Mouse (Mus musculus) liver, embryonic 11.5 days (tissue): ENCODE measurements at regions not wholly inside any gene's neighbourhood (a gene's known extent, or its start where the extent isn't known, plus 50 kb on each side); places are given as distances from the start of the nearest gene placed in this dataset.
"Not testable (repeated sequence)": the region's sequence is repeated elsewhere in the genome, so short reads cannot be mapped to it uniquely, and the experiment has no call there.

Source experiments
- ATAC-seq: fragments of 200-750 bp; cut with Nextera tagmentation; replicated peaks from 2 replicates; pipeline ENCODE4 v1.8.0; 2017; ENCODE audit warnings: moderate number of reproducible peaks, mild to moderate bottlenecking, moderate TSS enrichment, moderate library complexity; ENCODE audit not compliant: low FRiP score
- DNase-seq: peaks from one replicate; pipeline ENCODE4 v3.0.0-alpha.2; 2017; ENCODE audit warnings: low spot score
- H3K27ac ChIP-seq: fragments of 300-500 bp; sonication (generic); 2 replicates; pipeline ENCODE4 v1.5.1; 2014; ENCODE audit warnings: mild to moderate bottlenecking, low read depth, low read length, control low read depth
- H3K27me3 ChIP-seq: fragments of 300-500 bp; sonication (generic); replicated peaks from 2 replicates; pipeline ENCODE4 v1.6.1; 2014; ENCODE audit warnings: low read length, mixed read lengths; ENCODE audit not compliant: control insufficient read depth, insufficient read depth
- H3K36me3 ChIP-seq: fragments of 300-500 bp; sonication (generic); 2 replicates; pipeline ENCODE4 v1.6.1; 2014; ENCODE audit warnings: mild to moderate bottlenecking, low read length, moderate library complexity, mixed read lengths; ENCODE audit not compliant: control insufficient read depth, insufficient read depth
- H3K4me1 ChIP-seq: fragments of 300-500 bp; sonication (generic); replicated peaks from 2 replicates; pipeline ENCODE4 v1.6.1; 2014; ENCODE audit warnings: low read length, mixed read lengths; ENCODE audit not compliant: control insufficient read depth, insufficient read depth
- H3K4me2 ChIP-seq: fragments of 300-500 bp; sonication (generic); 2 replicates; pipeline ENCODE4 v1.6.1; 2014; ENCODE audit warnings: mild to moderate bottlenecking, control low read depth, moderate library complexity
- H3K4me3 ChIP-seq: fragments of 300-500 bp; sonication (generic); 2 replicates; pipeline ENCODE4 v1.5.1; 2014; ENCODE audit warnings: low read depth, low read length, control low read depth
- H3K9ac ChIP-seq: fragments of 300-500 bp; sonication (generic); 2 replicates; pipeline ENCODE4 v1.6.1; 2014; ENCODE audit warnings: low read depth, low read length, control low read depth
- H3K9me3 ChIP-seq: fragments of 300-500 bp; sonication (generic); 2 replicates; pipeline ENCODE4 v1.6.1; 2016; ENCODE audit warnings: low read length, inconsistent platforms, mixed read lengths; ENCODE audit not compliant: control insufficient read depth
- WGBS: fragments of 180-500 bp; shearing (Covaris S2); extraction: QIAGEN DNeasy Blood & Tissue Kit; methylation state at CpG from one replicate; pipeline ENCODE4 v1.1.7; 2014; 5-methylcytosine and 5-hydroxymethylcytosine counted together

GRCm38 (mm10) chr6:37748296-37748980, 122.2 kb upstream of the Trim24 start:
- H3K4me3 ChIP-seq = no peak overlapping the region
- H3K4me2 ChIP-seq = no peak overlapping the region
- no peaks in the 10 kb centered on the region for H3K36me3 ChIP-seq
- WGBS = 77% methylated on average over 8 of the region's 8 CpGs
- H3K27ac ChIP-seq = no peak overlapping the region
- no peaks in the 10 kb centered on the region for H3K27me3 ChIP-seq
- no peak for DNase-seq
- no peak for ATAC-seq
- no peak overlapping the region for H3K9ac ChIP-seq
- 0 out of 2 replicates have a peak, but pooled peaks cover 2% of the 10 kb centered on the region for H3K9me3 ChIP-seq
- no peaks in the 10 kb centered on the region for H3K4me1 ChIP-seq

DNA sequence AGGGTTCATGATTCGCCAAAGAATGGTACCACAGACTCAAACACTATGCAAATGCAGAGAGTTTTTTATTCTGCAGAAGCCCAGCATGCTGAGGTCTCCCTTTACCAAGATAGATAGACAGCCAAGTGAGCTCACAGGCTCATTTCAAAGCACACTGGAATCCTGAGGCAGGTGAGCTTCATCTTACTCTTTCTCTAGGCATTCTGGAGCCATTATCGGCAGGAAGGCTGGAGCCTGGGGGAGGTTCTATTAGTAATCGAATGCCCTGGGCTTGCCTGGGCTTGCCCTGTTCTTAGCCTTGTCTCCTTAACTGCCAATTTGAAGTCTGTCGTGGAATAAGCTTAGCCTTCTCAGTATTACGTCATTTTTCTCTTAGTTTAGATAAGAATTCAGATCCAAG, 121.6 kb upstream of the Trim24 start:
- H3K27me3 ChIP-seq = no peaks in the 10 kb centered on the region
- WGBS = 78% methylated on average over 5 of the region's 5 CpGs
- H3K27ac ChIP-seq = no peak overlapping the region
- DNase-seq (no peak), ATAC-seq (no peak)
- H3K4me2 ChIP-seq = no peak overlapping the region
- H3K9ac ChIP-seq = no peak overlapping the region
- 0 out of 2 replicates have a peak, but pooled peaks cover 2% of the 10 kb centered on the region for H3K9me3 ChIP-seq
- no peak overlapping the region for H3K4me3 ChIP-seq
- no peaks in the 10 kb centered on the region for H3K4me1 ChIP-seq
- no peaks in the 10 kb centered on the region for H3K36me3 ChIP-seq

GRCm38 (mm10) chr6:37750271-37750670, 120.3 kb upstream of the Trim24 start:
- DNase-seq = no peak
- H3K36me3 ChIP-seq = no peaks in the 10 kb centered on the region
- no peak overlapping the region for H3K4me3 ChIP-seq
- no peaks in the 10 kb centered on the region for H3K4me1 ChIP-seq
- H3K27ac ChIP-seq = no peak overlapping the region
- ATAC-seq = no peak
- no peak overlapping the region for H3K9ac ChIP-seq
- no peaks in the 10 kb centered on the region for H3K27me3 ChIP-seq
- no peak overlapping the region for H3K4me2 ChIP-seq
- 0 out of 2 replicates have a peak, but pooled peaks cover 2% of the 10 kb centered on the region for H3K9me3 ChIP-seq
- 84% methylated on average over 3 of the region's 3 CpGs for WGBS

DNA sequence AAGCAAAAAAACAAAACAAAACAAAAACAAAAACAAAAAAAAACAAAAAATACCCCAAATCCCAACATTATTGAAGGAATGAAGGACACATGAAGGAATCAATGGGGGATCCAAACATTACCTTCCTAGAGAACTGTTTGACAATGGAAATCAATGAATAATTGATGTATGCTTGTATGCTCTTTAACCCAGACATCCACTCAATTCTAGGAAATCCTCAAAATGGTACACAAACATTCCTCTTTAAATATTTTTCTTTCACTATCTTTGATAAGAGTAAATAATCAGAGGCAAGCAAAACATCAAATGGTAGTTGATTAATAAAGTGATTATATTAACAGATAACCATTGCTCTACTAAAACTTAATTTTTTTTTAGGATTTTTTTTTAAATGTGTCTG, 118.9 kb upstream of the Trim24 start:
- Histone ChIP-seq H3K9ac (no peak overlapping the region), H3K9me3 (0 out of 2 replicates have a peak, but pooled peaks cover under 1% of the 10 kb centered on the region), H3K27ac (no peak overlapping the region), H3K4me2 (no peak overlapping the region), H3K4me1 (no peaks in the 10 kb centered on the region), H3K36me3 (no peaks in the 10 kb centered on the region), H3K4me3 (no peak overlapping the region), H3K27me3 (no peaks in the 10 kb centered on the region)
- DNase-seq (no peak), ATAC-seq (no peak)

GRCm38 (mm10) chr6:37761003-37761402, 109.6 kb upstream of the Trim24 start:
- H3K27ac ChIP-seq, H3K4me3 ChIP-seq, H3K9me3 ChIP-seq, H3K4me2 ChIP-seq, H3K4me1 ChIP-seq, DNase-seq, H3K27me3 ChIP-seq, H3K36me3 ChIP-seq, ATAC-seq, H3K9ac ChIP-seq: not testable (repeated sequence)
- 86% methylated on average over 4 of the region's 5 CpGs for WGBS

DNA sequence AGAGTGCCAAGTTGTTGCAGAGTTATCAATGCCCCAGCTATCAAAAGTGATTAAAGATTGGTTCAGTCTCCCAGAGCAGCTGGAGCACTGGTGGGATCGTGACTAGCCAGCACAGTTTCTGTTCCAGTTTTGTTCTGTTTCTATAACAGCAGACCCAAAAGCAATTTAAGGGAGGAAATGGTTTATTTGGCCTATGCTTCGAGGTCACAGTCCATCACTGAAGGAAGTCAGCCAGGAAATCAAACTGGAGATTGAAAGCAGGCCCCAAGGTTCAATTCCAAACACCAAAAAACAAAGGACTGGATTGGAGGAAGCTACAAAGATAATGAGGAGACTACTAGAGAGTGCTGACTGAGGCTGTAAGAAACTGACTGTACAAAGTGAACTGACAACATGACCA, 107.6 kb upstream of the Trim24 start:
- Histone ChIP-seq H3K27me3 (no peaks in the 10 kb centered on the region), H3K9ac (no peak overlapping the region), H3K4me1 (no peaks in the 10 kb centered on the region), H3K9me3 (no peaks in the 10 kb centered on the region), H3K4me3 (no peak overlapping the region), H3K4me2 (no peak overlapping the region), H3K36me3 (no peaks in the 10 kb centered on the region), H3K27ac (no peak overlapping the region)
- DNase-seq (no peak), ATAC-seq (no peak)
- 50% methylated on average over 2 of the region's 2 CpGs for WGBS

DNA sequence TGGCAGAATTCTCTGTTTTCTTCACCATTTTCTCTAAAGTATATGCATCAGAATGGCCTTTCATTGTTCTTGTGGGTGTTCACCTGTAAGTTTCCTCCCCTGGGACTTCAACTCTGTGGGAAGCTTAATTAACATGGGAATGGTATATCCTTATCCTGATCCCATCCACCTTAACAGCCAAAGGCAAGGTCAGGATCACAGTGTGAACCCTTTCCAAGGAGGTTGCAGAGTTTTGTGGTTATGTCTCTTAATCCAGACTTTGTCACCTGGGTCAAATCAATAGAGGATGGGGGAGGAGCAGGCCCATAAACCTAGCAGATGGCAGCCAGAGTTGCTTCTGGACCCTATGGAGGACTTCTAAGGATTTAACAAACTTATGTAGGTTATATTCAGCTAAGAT, 102.9 kb upstream of the Trim24 start:
- Histone ChIP-seq H3K27ac (no peak overlapping the region), H3K36me3 (no peaks in the 10 kb centered on the region)
- ATAC-seq = no peak

DNA sequence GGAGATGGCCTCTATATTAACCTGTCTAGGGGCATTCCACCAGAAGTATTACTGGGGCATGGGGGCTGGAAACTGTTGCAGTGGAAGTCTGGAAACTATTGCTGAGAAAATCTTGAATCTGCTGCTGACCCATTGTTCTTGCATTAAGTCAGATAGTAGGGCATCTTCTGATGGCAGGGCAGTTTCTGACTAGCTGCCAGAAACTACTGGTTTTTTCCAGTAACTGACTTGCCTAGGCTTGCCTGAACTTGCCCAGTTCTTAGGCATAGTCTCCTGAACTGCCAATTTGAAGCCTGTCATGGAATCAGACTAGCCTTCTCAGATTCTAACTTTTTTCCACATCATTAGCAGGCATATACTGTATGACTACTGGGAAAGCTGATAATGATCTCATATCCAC, 97.3 kb upstream of the Trim24 start:
- Histone ChIP-seq H3K4me1 (no peaks in the 10 kb centered on the region), H3K4me2 (no peak overlapping the region), H3K27ac (no peak overlapping the region), H3K9me3 (no peaks in the 10 kb centered on the region), H3K4me3 (no peak overlapping the region), H3K27me3 (no peaks in the 10 kb centered on the region), H3K9ac (no peak overlapping the region), H3K36me3 (no peaks in the 10 kb centered on the region)
- ATAC-seq (no peak), DNase-seq (no peak)

More for the DNA sequence above, 102.9 kb upstream of the Trim24 start:
- Histone ChIP-seq H3K27me3 (no peaks in the 10 kb centered on the region), H3K4me2 (no peak overlapping the region), H3K4me1 (no peaks in the 10 kb centered on the region), H3K9ac (no peak overlapping the region), H3K9me3 (no peaks in the 10 kb centered on the region), H3K4me3 (no peak overlapping the region)
- DNase-seq = no peak

- no peak for DNase-seq
- no peak overlapping the region for H3K4me3 ChIP-seq
- no peak overlapping the region for H3K4me2 ChIP-seq
- no peaks in the 10 kb centered on the region for H3K27me3 ChIP-seq
- H3K4me1 ChIP-seq = no peaks in the 10 kb centered on the region
- no peak overlapping the region for H3K27ac ChIP-seq
- no peak for ATAC-seq
- H3K36me3 ChIP-seq = no peaks in the 10 kb centered on the region
- no peak overlapping the region for H3K9ac ChIP-seq
- no peaks in the 10 kb centered on the region for H3K9me3 ChIP-seq
These were observed 95.5 kb upstream of the Trim24 start for GRCm38 (mm10) chr6:37775151-37775550.
